Comparison of ENCODE assay signal across 8 mouse cellular contexts in genomic region chr4:45965737-45966447, GRCm38 (mm10). TPM values are rescaled to one million over a fixed set of nuclear protein-coding genes. Genes with fewer than 3 reads are reported as not detected.
DNase-seq lines count a peak whose midpoint lies in the region; ATAC-seq and TF ChIP-seq lines count a peak whose summit lies in the region.

No protein-coding gene starts in this region.

- no peak overlapping the region for H3K4me3 ChIP-seq in hindbrain, postnatal 0 days (ENCODE audit: low read length)

- no peak for TF ChIP-seq CTCF in hindbrain, postnatal 0 days (IDR thresholded peaks at IDR 0.05; ENCODE audit: low read depth)

- 55% methylated on average over 13 of the region's 13 CpGs for WGBS in hindbrain, postnatal 0 days

- peak; percentile 43 for DNase-seq in adrenal gland, postnatal 10 days
- no peak for DNase-seq in adrenal gland, postnatal 25 days
- peak; percentile 71 to 78 for DNase-seq in heart, adult 9 months (ENCODE audit: low spot score in 2 of 2)
- DNase-seq in kidney, postnatal 14 days: peak; percentile 78
- DNase-seq in lung, postnatal 36 days: peak; percentile 81
- no peak for DNase-seq in hindbrain, postnatal 0 days (ENCODE audit: low spot score)
- DNase-seq in left cerebral cortex, postnatal 25 days (ENCODE audit: low spot score in 2 of 2): no peak

- intact Hi-C loops in left cerebral cortex, postnatal 25 days (cut with DNase I): no loop called here

- no peaks in the 10 kb centered on the region for H3K4me1 ChIP-seq in hindbrain, postnatal 0 days (ENCODE audit: insufficient read depth, low read length)

- no peaks in the 10 kb centered on the region for H3K27me3 ChIP-seq in hindbrain, postnatal 0 days (ENCODE audit: insufficient read depth, low read length)

- no peaks in the 10 kb centered on the region for H3K36me3 ChIP-seq in hindbrain, postnatal 0 days (ENCODE audit: insufficient read depth, low read length)

- no peak overlapping the region for H3K4me2 ChIP-seq in hindbrain, postnatal 0 days (ENCODE audit: low read depth, low read length)

- H3K9ac ChIP-seq in hindbrain, postnatal 0 days (replicated peaks; ENCODE audit: low read length): no peak overlapping the region

- no peaks in the 10 kb centered on the region for H3K9me3 ChIP-seq in hindbrain, postnatal 0 days (ENCODE audit: low read length)

- no peak for ATAC-seq in inflammation-experienced regulatory T-cells, adult 6 months
- ATAC-seq in hindbrain, postnatal 0 days: no peak

- H3K27ac ChIP-seq in hindbrain, postnatal 0 days: no peak overlapping the region

RNA-seq across cellular contexts. Expression of gene Tdrd7, which starts 0.8 kb away (rescaled TPM):
- 10 to 100 TPM; 16.8 to 21.0 TPM for total RNA-seq in adrenal gland, postnatal 10 days (2021)
- 24.9 and 31.2 TPM in 2 replicates for total RNA-seq in adrenal gland, postnatal 25 days (2021)
- polyA plus RNA-seq in inflammation-experienced regulatory T-cells, adult 6 months (2017; shearing (Covaris generic)): 1 to 10 TPM; 2.8 to 7.7 (median 6.0) TPM
- total RNA-seq in hindbrain, postnatal 0 days (2014; rRNA removed): 31.3 and 33.4 TPM in 2 replicates
- 23.6 and 26.1 TPM in 2 replicates for polyA plus RNA-seq in hindbrain, postnatal 0 days (2015; fragmentation: Nextera tagmentation; extraction: Ambion mirVana)
- total RNA-seq in left cerebral cortex, postnatal 25 days (2021): 10 to 100 TPM; 27.0 to 28.1 TPM

Comparison
In these comparisons a context has a peak if more than half of its experiments do, and no peak if none do; other contexts are left out.
1. DNase-seq: peak in adrenal gland, postnatal 10 days (single experiment), heart, adult 9 months (2 of 2), kidney, postnatal 14 days (single experiment) and lung, postnatal 36 days (single experiment); none in adrenal gland, postnatal 25 days (single experiment), hindbrain, postnatal 0 days (single experiment) and left cerebral cortex, postnatal 25 days (0 of 2).